Mouse (Mus musculus): ENCODE results near the gene Aox1. TPM values are rescaled to one million over a fixed set of nuclear protein-coding genes. Genes with fewer than 3 reads are reported as not detected.
"Not testable (repeated sequence)": the region's sequence is repeated elsewhere in the genome, so short reads cannot be mapped to it uniquely, and the experiment has no call there.

Gene Aox1
- 20.7 and 23.5 TPM in 2 replicates for polyA plus RNA-seq (2012; rRNA removed)

GRCm38 (mm10) chr1:58029636-58030117, at the start of gene Aox1:
TSS of gene Aox1 (plus strand) at chr1:58029931.
- DNase-seq (ENCODE audit: low read depth), result peak; percentile 81

GRCm38 (mm10) chr1:57989052-57989600, 40.6 kb upstream of the Aox1 start:
- DNase-seq (ENCODE audit: low read depth), result no peak

GRCm38 (mm10) chr1:57991277-57991676, 38.5 kb upstream of the Aox1 start:
- no peak for DNase-seq (ENCODE audit: low read depth)

GRCm38 (mm10) chr1:57995432-57996132, 34.1 kb upstream of the Aox1 start, which contains the start of gene Sgo2a:
TSS of gene Sgo2a (plus strand) at chr1:57995971.
- peak; percentile 51 for DNase-seq (ENCODE audit: low read depth)

- no peak for DNase-seq (ENCODE audit: low read depth)
These were observed 33.6 kb upstream of the Aox1 start for GRCm38 (mm10) chr1:57996133-57996615.

- DNase-seq (ENCODE audit: low read depth), result no peak
These were observed 31.6 kb upstream of the Aox1 start for GRCm38 (mm10) chr1:57998146-57998545.

GRCm38 (mm10) chr1:58006388-58006787, 23.3 kb upstream of the Aox1 start:
- not testable (repeated sequence) for DNase-seq (ENCODE audit: low read depth)

- DNase-seq (ENCODE audit: low read depth), result no peak
These were observed 10.9 kb upstream of the Aox1 start, which contains the start of gene Kctd18 for GRCm38 (mm10) chr1:58018856-58019255. TSS of gene Kctd18 (minus strand) at chr1:58018956.

- DNase-seq (ENCODE audit: low read depth), result no peak
These were observed 2.0 kb upstream of the Aox1 start for GRCm38 (mm10) chr1:58027707-58028106.

- peak; percentile 63 for DNase-seq (ENCODE audit: low read depth)
These were observed 583 bp downstream of the Aox1 start for GRCm38 (mm10) chr1:58030156-58030871.

- peak; percentile 34 for DNase-seq (ENCODE audit: low read depth)
These were observed 1.5 kb downstream of the Aox1 start for GRCm38 (mm10) chr1:58031160-58031769.

GRCm38 (mm10) chr1:58037306-58037705, 7.6 kb downstream of the Aox1 start:
- not testable (repeated sequence) for DNase-seq (ENCODE audit: low read depth)

GRCm38 (mm10) chr1:58045076-58045475, 15.3 kb downstream of the Aox1 start:
- DNase-seq (ENCODE audit: low read depth), result no peak

GRCm38 (mm10) chr1:58045546-58045945, 15.8 kb downstream of the Aox1 start:
- no peak for DNase-seq (ENCODE audit: low read depth)

GRCm38 (mm10) chr1:58046721-58047290, 17.1 kb downstream of the Aox1 start:
- DNase-seq (ENCODE audit: low read depth), result no peak

- DNase-seq (ENCODE audit: low read depth), result no peak
These were observed 19.4 kb downstream of the Aox1 start for GRCm38 (mm10) chr1:58049126-58049525.

- no peak for DNase-seq (ENCODE audit: low read depth)
These were observed 25.9 kb downstream of the Aox1 start for GRCm38 (mm10) chr1:58055598-58055997.

GRCm38 (mm10) chr1:58056074-58056807, 26.5 kb downstream of the Aox1 start:
- no peak for DNase-seq (ENCODE audit: low read depth)

- DNase-seq (ENCODE audit: low read depth), result no peak
These were observed 27.2 kb downstream of the Aox1 start for GRCm38 (mm10) chr1:58056939-58057338.

- no peak for DNase-seq (ENCODE audit: low read depth)
These were observed 29.1 kb downstream of the Aox1 start for GRCm38 (mm10) chr1:58058846-58059245.

- DNase-seq (ENCODE audit: low read depth), result no peak
These were observed 32.4 kb downstream of the Aox1 start for GRCm38 (mm10) chr1:58062131-58062530.
